Mouse (Mus musculus) heart, postnatal 36 days (tissue): ENCODE results near the gene Phactr4. TPM values are rescaled to one million over a fixed set of nuclear protein-coding genes. Genes with fewer than 3 reads are reported as not detected.

Experiments used
- DNase-seq, 2 experiments: peaks; one replicate each; pipeline ENCODE4 v3.0.0; 2021 to 2022
- intact Hi-C: fragments of 180-260 bp; cut with DNase I; formaldehyde crosslinking; loops from one replicate; pipeline ENCODE4 v1.15.1; 2025
- total RNA-seq, 2 experiments: library from RNA; stranded (reverse); gene quantifications; 2 replicates each; pipeline ENCODE4 v1.2.3; 2021

Phactr4 gene
- 10 to 100 TPM; 23.4 to 27.1 TPM for total RNA-seq

DNA sequence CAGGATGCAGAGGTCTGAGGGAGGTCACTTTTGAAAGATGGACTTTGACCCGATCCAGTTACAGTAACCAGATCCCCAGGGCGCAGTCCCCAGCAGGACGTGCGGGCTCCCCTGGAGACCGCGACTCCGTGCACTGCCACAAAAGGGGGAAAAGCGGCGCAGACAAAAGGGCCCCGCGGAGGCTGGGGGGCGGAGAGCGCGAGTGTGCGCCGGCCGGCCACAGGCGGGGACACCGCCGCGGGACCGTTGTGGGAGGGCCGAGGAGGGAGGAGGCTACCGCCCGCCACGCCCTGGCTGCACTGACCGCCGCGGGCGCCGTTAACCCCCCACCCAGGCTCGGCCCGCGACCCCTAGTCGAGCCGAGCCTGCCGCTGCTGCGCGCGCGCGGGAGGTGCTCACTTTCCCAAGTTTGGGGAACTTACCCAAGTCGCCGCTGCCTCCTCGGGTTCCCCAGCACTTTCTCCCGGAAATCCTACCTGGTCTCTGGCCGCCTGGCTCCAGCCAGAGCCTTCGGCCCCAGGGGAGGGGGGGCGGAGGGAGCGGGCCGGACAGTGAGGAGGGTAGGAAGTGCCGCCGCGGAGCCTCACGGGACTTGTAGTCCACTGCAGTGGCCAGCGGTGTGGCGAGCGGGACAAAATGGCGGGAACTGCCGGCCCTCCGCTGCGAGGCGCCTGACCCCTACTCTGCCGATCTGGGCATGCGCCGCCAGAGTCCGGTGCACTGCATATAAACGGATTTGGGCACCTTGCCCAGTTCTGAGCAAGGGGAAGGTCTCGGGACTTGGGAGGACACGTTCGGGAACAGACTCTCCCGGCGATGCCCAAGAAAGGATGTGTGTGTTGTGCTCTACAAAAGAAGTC is at the start of gene Phactr4:
Gene Phactr4 (minus strand): TSS at position 567 of the 860 bp plus-strand sequence.
- peak; percentile 96 to 98 for DNase-seq
- intact Hi-C loops, result loop anchor here (2.0 to 5.0 kb wide), 3 partner anchors 91 to 209 kb away; partner anchors contain the start of genes Taf12 and Ythdf2

DNA sequence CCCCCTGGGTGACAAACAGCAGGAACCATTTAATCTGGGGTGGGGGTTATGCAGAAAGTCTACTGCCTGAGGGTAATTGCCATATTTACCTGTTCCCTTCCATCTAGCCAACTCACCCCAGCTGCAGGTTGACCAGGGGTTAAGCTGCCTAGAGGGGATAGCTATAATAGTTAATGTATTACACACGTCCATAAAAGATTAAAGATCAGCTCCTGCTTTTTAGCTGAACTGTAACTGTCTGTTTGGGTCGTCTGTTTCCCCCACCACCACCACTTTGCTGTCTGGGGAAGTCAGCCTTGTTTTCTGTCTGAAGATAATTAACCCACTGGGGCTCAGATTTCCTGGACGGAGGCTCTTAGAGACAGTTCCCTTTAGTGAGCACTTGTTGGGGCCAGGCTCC is 47.6 kb upstream of the Phactr4 start:
- intact Hi-C loops, result no loop called here
- no peak for DNase-seq

GRCm38 (mm10) chr4:132464255-132464613 is 41.9 kb upstream of the Phactr4 start:
- intact Hi-C loops, result loop anchor here (5.0 kb wide), 2 partner anchors 112 to 173 kb away; partner anchors contain the start of genes Eya3 and Rcc1
- DNase-seq, result no peak

- intact Hi-C loops, result loop anchor here (1.0 to 5.0 kb wide), 4 partner anchors 40 to 174 kb away; partner anchors contain the start of genes Eya3 and Rcc1
- DNase-seq, result peak; percentile 91 to 93
Measured at GRCm38 (mm10) chr4:132463430-132464254, 41.4 kb upstream of the Phactr4 start, which contains the start of gene Med18. Gene Med18 (minus strand): TSS chr4:132463921.

DNA sequence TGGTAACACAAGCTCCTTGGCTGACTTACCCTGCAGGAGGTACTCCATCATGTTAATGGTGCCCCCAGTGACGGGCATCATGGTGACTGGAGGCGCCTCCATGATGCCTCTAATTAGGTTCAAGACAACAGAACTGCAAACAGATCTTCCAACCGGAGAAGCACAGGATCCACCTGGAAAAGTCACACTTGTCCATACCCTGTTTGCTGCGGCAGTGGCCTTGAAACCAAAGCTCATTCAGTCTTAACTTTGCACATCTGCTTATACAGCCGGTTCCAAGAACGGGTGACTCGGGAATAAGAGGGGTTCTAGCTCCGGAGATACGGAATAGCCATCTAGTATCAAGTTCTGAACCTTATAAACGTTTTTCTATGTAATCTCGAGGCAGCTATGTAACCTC is 40.5 kb upstream of the Phactr4 start:
- intact Hi-C loops, result loop anchor here (1.0 to 5.0 kb wide), 4 partner anchors 40 to 174 kb away; partner anchors contain the start of genes Eya3 and Rcc1
- no peak for DNase-seq

DNA sequence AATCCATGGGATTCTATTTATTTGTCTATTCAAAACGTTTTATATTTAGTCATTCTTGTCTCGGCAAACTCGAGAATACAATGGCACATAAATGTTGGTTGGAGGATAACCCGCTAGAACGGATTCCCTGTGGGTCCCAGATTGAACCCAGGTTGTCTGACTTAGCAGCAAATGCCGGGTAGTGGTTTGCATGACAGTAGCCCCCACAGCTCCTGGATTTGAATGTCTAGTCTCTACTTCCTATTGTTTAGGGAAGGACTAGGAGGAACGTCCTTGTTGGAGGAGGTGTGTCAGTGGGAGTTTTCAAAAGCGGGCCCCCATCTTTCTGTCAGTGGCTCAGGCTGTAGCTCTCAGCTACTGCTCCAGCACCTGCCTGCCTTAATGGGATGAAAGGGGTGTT is 37.9 kb upstream of the Phactr4 start:
- intact Hi-C loops, result loop anchor here (5.0 kb wide), 2 partner anchors 108 to 177 kb away; partner anchors contain the start of genes Eya3 and Rcc1
- DNase-seq, result no peak

DNA sequence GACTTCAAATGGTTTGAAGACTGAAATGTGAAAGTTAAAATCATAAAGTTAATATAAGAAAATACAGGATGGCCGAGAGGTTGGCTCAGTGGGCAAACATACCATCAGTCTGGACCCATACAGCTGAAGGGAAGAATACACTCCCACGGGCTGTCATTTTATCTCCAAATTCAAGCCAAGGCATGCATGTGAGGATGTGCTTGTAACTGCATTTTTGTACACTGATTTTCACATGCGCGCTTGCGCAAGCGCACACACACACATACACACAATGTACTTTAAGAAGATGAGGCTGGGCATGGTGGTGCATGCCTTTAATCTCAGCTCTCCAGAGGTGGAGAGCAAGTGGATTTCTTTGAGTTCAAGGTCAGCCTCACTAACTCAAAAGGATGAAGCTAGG is 33.3 kb upstream of the Phactr4 start:
- intact Hi-C loops, result no loop called here
- DNase-seq, result no peak

DNA sequence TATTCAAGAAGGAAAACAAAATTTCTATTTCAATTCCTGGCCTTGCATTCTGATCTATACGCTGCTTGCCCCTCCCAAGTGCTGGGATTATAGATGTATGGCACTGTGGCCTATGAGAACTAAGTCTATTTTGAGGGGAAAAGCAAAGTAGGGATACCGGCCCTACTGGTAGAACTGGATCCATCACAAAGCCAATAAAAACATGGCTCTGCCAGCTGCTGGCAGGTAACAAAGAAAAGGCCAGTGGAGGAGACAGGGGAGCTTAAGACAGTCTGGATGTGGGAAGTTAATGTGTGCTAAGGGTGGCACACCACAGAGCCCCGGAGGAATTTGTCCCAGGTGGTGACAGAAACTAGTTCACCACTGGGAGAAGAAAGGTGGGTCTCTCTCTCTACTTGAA is 32.9 kb upstream of the Phactr4 start:
- intact Hi-C loops, result no loop called here
- no peak for DNase-seq

DNA sequence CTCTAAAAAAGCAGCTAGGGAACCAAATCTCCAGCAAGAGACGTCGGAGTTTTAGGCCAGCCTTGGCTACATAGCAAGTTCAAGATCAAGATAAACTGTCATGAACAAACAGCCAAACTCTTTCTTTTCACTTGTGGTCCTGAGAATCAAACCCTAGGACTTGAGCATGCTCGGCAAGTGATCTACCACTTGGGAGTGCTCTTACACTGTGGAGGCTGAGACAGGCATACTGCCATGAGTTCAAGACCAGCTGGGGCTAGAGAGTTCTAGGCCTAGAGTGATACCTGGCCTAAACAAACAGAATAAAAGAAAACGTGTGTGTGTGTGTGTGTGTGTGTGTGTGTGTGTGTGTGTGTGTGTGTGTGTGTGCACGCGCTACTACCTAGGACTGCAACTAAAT is 31.9 kb upstream of the Phactr4 start:
- no peak for DNase-seq
- intact Hi-C loops, result no loop called here

- no peak for DNase-seq
- intact Hi-C loops, result no loop called here
Measured at GRCm38 (mm10) chr4:132449778-132450177, 27.5 kb upstream of the Phactr4 start.

DNA sequence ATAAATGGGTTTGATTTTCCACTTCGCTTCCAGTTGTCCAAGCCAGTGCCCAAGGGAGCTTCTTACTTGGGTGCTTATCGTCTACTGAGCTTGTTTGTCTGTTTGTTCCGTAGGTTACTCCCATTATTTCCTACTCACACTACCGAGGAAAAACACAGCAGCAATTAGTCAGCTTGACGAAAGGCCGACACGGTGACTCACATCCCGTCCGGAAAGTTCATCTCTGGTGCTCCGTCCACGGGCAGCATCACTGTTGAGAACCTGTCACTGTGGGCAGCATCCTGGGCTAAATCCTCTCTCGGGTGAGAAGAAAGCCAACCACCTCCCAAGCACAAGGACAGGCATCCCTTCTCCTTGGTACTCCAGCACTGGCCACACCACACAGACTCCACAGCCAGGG is 23.8 kb upstream of the Phactr4 start:
- intact Hi-C loops, result no loop called here
- DNase-seq, result no peak

DNA sequence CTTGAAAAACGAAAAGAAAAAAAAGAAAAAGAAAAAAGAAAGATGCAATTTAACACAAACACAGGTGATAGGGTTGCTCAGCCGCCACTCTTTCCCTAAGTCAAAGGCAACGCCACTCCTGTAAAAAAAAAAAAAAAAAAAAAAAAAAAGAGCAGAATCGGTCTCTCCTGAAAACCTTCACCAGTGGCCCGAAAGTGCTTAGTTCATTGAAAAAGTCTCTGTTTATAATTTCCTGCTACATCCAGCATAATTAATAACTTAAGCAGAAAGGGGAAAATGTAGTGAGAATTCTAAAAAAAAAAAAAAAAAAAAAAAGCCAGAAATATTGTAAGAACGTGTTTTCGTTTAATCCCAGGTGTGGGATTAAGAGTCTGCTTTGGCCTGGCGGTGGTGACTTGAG is 22.2 kb upstream of the Phactr4 start:
- intact Hi-C loops, result no loop called here
- DNase-seq, result no peak

- intact Hi-C loops, result no loop called here
- DNase-seq, result no peak
Measured at GRCm38 (mm10) chr4:132437857-132438256, 15.6 kb upstream of the Phactr4 start.

- no peak for DNase-seq
- intact Hi-C loops, result no loop called here
Measured at GRCm38 (mm10) chr4:132432717-132433372, 10.6 kb upstream of the Phactr4 start.

GRCm38 (mm10) chr4:132428022-132428542 is 5.8 kb upstream of the Phactr4 start:
- no peak for DNase-seq
- intact Hi-C loops, result no loop called here

GRCm38 (mm10) chr4:132427493-132427892 is 5.2 kb upstream of the Phactr4 start:
- intact Hi-C loops, result no loop called here
- DNase-seq, result no peak

GRCm38 (mm10) chr4:132426021-132426420 is 3.7 kb upstream of the Phactr4 start:
- intact Hi-C loops, result no loop called here
- no peak for DNase-seq

DNA sequence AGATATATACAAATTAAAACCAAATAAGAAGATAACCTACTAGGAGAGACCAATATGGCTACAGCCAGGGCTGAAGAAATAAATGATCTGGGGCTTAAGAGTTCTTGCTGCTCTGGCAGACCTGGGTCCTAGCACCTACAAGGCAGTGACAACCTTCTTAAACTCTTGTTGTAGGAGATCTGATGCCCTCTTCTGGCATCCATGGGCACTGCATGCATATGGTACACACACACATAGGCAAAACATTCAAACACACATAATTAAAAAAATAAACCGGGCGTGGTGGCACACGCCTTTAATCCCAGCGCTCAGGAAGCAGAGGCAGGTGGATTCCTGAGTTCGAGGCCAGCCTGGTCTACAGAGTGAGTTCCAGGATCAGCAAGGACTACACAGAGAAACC is 2.5 kb upstream of the Phactr4 start:
- intact Hi-C loops, result loop anchor here (5.0 kb wide), 1 partner anchor 152 kb away; the partner anchor contains the start of gene Taf12

GRCm38 (mm10) chr4:132421556-132421922 is 750 bp downstream of the Phactr4 start:
- intact Hi-C loops, result loop anchor here (2.0 to 5.0 kb wide), 2 partner anchors 91 to 149 kb away; partner anchors contain the start of gene Taf12
- no peak for DNase-seq

More for the DNA sequence above, 2.5 kb upstream of the Phactr4 start:
- no peak for DNase-seq

GRCm38 (mm10) chr4:132420471-132420870 is 1.8 kb downstream of the Phactr4 start:
- DNase-seq, result no peak
- intact Hi-C loops, result loop anchor here (2.0 to 5.0 kb wide), 2 partner anchors 92 to 148 kb away; partner anchors contain the start of gene Taf12
